Mouse (Mus musculus) 416B (cell line): ENCODE results near the gene Tlx2.

Experiments used
- DNase-seq: peaks from one replicate; pipeline ENCODE4 v3.0.0; 2011; ENCODE audit warnings: low read depth

Tlx2 gene

DNA sequence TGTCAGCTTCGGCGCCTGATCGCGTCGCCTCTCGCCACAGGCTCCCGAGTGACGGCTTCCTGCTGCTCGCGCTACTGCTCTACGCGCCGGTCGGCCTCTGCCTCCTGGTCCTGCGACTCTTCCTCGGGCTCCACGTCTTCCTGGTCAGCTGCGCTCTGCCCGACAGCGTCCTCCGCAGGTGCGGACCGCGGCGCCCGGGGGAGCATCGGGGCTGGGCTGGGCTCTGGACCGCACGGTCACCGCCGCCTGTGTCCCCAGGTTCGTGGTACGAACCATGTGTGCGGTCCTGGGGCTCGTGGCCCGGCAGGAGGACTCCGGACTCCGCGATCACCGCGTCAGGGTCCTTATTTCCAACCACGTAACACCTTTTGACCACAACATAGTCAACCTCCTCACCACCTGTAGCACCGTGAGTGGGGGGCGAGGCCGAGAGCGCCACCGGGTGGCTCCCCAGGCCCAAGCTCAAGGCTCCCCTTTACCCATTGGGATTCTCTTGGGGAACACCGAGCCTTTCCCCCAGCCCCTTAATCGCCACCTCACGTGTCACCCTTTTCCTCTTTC is 15.1 kb downstream of the Tlx2 start, which contains the start of gene Htra2:
Gene Htra2, minus strand, starts transcription at position 403 of the 561 bp plus-strand sequence.
- peak; percentile 43 for DNase-seq

DNA sequence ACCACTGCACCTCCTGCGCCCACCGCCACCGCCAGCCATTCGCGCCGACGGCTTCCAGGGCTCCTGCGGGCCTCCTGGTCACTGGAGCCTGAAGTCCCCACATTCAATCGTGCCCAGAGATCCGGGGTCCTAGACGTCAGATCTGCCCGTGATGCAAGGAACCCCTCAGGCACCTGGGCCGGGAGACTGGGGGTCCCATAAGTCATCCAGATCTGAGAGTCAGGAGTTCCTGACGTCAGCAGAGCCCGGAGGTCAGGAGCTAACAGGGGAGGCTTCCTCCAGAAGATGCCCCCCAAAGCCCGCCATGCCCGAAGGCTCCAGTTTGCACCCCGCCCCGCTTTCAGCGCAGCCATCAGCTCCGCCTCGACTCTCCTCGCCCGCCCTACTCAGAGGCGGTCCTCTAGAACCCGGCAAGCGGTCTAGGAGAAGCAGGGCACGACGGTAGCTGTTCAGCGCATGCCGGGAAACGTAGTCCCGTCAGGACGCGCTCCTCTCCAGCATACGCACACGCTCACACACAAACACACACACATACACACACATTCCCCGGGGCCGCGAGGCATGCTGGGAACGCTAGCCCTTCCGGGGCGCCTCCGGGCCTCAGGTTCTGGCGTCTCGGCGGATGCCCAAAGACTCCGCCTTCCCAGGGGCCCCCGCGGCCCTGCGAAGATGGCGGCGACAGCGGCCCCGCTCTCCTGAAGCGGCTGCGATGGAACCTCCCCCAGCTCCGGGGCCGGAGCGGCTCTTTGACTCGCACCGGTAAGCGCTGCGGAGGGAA is 15.8 kb downstream of the Tlx2 start, which contains the start of gene Aup1:
Gene Aup1, plus strand, starts transcription at position 448 of the 778 bp plus-strand sequence.
- peak; percentile 97 for DNase-seq

DNA sequence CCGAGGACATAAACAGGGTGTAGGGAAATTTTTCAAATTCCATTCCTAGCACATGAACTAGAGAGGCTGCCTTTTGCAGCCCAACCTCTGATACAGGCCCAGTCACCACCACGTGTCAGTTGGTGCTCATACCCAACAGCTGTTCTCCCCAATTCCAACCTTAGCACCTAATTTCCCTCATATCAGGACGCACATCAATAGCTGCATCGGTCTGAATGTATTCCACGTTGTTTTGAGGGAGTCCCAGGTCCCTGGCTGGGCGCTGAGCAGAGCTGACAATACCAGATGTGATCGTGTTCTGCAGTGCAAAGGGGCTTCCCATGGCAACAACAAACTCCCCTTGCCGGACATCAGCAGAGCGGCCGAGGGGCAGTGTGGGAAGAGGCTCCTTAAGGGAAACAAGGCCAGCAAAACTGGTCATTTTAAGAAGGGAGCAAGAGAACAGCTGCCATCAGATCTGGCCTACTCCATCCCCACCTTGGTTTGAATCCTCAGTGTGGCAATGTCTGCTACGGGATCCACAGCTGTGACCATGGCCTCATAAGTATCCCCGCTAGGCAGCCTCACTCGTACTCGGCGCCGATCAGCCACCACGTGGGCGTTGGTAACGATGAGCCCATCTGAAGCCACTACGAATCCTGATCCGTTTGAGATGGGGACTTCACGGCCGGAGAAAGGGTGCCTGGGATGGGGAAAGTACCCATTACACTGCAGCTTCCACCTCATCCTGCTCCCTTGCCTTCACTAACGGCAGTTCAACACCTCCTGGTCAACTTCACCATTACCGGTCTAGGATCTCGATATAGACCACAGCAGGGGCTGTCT is 16.7 kb downstream of the Tlx2 start:
- peak; percentile 67 for DNase-seq

DNA sequence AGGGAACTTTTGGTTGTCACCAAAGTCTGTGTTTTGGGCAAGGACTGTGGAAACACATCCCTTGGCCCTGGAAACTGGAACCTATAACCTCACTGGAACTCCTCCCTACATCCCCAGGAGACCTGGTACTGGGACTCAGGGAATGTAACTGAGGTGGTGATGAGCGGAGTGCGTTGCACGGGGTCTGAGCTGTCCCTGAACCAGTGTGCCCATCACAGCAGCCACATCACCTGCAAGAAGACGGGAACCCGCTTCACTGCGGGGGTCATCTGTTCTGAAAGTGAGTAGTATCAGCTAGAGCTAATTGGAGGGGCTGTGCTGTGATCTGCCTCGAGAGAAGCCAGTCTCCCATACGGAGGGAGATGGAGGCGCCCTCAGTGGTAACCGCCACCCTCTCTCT is 20.7 kb downstream of the Tlx2 start:
- DNase-seq = no peak

DNA sequence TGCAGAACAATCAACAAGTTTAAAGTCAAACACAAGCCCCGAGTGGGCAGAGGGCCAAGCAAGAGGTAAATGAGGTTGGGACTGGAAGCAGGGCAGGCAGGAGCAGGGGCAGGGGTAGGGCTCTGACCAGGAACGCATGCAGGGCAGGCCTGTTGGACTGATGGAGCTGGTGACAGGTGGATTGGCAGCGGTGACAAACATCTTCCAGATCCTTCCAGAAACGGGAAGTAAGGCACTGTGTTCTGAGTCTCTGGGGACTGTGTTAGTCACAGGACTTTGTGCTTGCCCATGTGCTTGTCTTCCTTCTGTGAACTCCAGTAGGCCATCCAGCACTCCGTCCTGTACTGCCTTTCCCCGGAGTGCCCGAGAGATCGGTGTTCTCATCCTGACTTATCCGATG is 25.4 kb downstream of the Tlx2 start:
- DNase-seq = peak; percentile 49

DNA sequence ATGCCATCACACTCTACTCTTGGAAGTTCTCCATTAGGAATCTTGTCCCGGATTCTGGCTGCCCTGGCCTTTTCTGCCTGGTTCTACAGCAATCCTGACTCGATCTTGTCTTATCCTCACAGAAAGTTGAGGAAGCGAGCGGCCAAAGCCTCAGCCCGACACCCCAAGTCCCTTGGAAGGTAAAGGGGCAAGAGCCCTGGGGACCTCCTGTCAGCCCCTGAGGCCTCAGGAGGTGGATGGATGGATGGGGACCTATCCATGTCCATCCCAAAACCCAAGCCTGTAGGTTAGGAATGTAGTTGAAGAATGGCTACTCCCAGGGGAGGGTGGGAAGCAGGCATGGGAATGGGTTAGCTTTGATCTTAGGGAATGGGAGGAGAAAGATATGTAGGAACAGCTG is 26.1 kb downstream of the Tlx2 start:
- DNase-seq = no peak

DNA sequence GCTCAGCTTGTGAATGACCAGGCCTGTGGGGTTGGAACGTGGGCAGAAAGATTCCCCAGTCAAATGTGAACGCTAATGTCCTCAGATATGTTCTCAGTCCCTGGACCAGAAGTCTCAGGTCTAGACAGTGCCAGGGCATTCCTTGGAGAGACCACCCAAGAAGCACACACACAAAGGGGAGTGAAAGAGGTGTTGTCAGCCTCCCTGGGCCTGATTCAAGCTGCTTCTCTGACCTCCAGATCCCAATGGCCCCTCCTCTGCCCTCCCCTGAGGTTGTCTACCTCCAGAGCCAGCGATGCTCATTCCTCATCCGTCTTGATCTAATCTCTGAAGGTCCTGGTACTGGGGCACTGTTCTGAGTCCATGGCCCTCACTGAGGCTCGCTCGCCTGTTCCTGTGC is 26.5 kb downstream of the Tlx2 start:
- DNase-seq = no peak

DNA sequence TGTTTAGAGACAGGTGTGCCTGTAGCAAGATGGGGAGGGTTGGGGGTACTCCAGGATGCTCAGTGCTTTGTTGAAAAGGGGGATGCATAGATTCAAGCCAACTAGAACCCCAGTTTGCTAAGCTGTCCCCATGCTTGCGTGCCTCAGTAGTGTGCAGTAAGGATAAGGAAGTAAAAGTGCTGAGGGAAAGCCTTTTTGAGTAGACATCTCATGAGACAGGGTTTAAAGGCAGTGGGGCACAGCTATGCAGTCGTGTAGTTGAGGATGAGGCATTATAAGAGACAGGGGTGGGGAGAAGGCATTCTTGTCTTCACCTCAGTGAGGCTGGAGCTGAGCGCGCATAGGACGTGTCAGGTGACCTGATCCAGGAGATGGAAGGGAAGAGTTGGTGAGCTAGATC is 29.5 kb downstream of the Tlx2 start:
- DNase-seq = no peak

DNA sequence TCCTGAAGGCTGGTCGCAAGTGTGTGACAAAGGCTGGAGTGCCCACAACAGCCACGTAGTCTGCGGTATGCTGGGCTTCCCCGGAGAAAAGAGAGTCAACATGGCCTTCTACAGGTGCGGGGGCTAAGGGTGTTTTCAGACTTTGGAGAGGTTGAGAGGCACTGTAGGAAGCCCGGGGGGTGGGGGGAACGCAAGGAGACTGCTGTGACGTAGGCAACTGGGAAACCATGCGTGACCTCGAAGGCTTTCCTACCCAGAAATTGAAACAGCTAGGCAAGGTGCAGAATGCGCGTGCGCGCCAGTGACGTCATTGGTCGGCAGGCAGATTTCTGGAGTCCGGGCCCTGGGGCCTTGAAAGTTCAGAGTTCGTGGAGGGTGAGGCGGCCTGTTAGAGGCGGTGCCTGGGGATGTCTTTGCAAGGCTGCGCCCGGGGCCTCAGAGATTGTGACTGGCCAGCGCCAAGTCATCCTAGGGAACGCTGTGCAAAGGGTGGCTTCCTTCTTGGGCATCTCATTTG is 31.5 kb downstream of the Tlx2 start:
- DNase-seq = no peak

DNA sequence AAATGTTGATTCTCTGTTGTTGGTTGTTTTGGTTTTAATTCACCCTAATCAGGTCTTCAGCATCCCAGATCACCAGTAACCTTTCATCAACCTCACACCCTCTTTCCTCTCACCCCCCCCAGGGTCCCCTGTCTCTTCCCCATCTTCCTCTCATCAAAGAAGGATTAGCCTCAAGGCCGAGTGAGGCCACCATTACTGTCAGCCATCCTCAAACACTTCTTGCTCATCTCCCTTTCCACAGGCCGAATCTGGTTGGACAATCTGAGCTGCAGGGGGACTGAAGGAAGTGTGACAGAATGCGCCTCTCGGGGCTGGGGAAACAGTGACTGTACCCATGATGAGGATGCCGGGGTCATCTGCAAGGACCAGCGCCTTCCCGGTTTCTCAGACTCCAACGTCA is 32.9 kb downstream of the Tlx2 start:
- DNase-seq = no peak

DNA sequence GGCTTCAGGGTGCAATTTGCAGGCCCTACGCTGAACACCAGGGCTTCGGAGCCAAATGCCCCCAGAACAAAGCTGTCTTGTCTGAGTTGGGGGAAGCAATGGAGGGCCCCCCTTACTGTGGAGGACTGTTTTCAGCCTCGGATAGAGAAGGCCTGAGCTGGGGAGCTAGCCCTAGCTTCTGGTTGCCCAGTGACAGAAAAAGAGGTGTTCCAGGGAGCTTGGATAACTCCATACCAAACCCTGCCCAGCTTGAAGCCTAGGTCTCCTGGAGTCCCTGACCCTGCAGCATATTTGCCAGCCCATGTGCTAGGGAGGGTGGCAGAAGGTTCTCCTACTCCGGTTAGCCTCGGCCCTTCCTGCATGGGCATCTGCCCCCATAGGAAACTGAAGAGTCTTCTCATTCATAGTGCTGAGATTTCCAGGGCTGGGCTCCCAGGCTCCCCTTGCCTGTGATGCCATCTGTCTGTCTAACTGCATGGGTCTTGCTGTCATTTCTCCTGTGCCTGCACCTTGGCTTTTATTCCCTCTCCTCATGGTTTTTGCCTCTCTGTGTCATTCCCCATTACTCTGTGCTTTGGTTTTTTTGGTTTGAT is 35.5 kb downstream of the Tlx2 start:
- DNase-seq = no peak

DNA sequence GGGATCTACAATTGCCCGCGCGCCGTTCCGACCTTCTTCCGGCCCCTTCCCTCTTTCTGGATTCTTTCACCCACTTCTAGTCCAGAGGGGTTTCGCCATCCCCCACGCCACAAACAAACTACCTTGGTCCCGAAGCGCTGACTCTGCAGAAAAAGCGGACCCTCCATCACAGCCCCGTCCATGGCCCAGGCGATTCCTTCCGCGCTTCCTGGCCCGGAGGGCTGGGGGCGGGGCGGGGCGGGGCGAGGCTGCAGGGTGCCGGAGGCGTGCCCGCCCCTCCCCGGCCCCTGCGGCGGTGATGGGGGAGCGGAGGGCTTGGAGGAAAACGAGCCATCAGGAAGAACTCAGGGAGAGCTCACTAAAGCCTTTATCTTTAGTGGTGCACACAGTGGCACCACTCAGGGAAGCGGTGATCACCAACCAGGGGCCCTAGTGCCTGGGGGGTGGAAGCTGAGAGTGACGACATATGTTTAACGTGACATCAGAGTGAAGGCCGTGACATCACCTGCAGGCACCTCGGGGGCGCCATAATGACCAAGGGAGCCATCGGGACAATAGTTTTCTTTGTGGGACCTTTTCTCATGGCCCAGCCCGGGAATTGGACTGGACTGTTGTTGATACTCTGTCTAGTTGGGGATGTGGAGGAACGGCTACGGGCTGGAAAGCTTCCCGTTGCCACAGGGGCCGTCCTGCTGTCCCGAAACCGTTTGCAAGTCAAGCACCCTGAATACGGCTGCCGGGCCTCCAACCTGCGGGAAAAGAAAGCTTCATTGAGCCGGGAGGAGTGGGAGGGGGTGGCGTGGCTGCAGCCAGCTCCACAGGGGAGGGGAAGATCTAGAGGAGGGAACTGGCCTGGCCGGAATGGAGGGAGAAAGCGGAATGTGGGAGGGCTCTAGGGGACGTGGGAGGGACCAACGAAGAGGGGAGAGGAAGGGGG is 36.6 kb downstream of the Tlx2 start, which contains the start of the genes Dok1 and Loxl3:
Gene Dok1, minus strand, starts transcription at position 223 of the 937 bp plus-strand sequence.
Gene Loxl3, plus strand, starts transcription at position 925 of the 937 bp plus-strand sequence.
- DNase-seq = peak; percentile 70

DNA sequence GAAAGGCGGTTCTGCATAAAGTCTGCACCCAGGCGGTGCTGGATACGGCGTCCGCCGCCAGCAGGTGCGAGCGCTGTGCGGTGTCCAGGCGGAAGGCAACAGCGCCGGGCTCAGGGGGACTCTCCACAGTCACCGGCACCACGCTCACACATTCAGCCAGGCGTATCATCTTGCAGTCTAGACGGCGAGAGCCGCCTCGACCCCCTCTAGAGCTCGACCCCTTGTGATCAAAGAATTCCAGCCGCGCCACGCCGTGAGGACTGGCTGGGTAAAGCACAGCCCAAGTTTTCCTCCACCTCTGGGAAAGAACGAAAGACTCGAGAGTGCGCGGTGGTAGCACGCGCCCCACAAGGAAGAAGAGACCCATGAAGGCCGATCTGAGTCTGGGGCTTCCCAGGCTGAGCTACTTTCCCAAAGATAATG is 37.3 kb downstream of the Tlx2 start:
- DNase-seq = peak; percentile 41

DNA sequence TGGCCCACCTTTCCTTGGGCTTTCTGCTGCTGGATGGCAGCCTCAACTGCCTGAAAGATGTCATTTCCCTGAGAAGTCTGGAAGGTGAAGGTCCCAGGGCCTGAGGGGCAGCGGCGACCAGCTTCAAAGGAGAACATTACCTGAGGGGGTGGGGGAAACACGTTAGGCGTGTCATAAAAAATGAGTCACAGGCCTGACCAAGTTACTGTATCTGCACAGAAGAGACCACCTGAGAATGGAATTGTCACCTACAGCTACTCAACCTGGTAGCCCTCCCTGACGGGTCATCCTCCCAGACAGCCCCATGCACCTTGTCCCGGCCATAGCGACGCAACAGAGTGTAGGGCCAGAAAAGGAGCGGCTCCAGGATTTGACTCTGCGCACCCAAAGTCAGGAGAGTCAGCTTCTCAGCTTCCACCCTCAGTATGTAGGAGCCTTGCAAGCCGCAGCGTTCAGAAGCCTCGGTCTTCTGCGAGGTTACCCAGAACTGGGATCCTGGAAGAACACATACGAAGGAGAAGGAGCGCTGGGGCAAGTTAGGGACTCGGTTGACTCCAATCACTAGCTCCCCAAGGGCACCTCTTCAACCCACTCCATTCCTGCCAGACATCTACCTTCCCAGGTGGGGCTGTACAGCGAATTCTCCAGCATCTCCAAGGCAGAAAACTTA is 38.0 kb downstream of the Tlx2 start:
- no peak for DNase-seq

DNA sequence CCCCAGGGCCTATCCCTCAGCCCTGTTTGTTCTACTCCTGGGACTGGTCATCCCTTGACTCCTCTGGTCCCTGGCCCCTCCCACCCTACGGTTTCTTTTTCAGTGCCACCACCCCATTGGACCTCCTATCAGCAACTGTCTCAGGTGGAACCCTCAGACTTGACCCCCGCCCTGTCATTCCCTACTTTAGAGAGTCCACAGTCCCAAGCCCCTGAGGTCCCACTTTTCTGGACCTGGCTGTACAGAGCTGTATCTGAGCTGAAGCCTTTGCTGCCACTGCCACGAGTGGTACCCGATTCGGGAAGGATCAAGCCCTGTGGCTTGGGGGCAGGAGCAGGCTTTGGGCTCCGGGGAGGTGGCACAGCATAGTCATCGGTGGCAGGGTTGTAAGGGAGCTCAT is 39.0 kb downstream of the Tlx2 start:
- DNase-seq = no peak

DNA sequence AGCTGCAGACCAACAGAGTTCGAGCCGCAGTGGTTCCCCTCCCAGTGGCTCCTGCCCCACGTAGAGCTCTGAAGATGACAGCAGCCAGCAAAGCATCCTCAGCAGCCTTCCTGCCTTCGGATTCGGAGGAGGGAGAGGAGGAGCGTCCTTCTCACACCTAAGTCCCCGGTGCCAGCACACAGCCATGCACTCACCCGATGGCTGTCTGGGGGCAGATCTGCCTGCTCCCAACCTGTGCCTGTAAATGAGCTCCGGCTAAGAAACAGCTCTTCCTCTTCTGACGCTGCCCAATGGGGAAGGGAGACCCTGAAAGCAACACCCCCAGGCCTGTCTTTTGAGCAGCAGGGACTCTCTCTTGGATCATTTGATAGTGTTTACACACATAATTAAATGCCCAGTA is 40.3 kb downstream of the Tlx2 start:
- DNase-seq = no peak

DNA sequence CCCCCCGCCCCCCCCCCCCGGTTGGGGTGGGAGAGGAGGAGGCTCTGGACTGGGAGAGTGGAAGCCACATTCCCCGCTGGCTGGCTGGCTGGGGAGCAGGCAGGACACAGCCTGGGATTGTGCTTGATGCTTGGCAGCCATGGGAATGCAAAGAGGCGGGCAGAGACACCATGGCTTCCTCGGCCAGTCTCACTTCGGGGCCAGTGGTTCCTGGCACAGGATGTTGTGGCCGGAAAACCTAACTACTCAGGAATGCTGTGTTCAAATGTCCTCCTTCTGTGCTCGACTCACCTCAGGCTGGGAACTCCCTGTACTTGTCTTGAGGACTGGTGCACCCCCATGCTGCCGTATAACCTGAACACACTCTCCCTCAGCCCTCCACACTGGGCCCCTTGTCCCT is 42.4 kb downstream of the Tlx2 start:
- peak; percentile 38 for DNase-seq

DNA sequence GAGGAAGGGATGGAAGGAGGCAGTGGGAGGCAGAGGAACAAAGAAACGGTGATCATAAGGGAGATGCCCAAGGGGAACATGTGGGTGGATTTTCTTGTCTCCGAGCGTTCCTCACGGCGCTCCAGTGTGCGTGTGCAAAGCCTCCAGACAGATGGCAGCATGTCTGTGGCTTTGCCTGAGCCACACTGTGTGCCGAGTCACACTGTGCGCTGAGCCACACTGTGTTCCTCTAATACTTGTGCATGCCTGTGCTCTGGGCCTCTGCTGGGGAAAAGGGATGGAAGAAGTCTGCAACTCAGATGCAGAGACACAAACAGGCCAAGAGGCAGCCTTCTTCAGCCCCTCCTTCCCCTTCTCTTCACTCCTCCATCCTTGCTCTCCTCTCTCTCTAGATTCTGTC is 42.8 kb downstream of the Tlx2 start:
- DNase-seq = no peak

DNA sequence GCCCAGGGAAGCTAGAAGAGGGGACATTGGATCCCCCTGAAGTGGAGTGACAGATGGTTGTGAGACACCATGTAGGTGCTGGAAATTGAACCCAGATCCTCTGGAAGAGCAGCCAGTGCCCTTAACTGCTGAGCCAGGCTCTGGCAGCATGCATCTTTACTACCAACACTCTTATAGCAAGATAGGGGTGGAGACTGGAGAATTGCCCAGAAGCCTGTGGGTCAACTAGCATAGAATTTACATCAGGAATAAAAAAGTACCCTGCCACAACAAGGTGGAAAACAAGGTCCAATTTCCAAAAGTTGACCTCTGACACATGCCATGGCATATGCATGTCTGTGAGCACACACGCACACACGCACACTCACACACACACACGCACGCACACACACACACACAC is 44.9 kb downstream of the Tlx2 start:
- no peak for DNase-seq

DNA sequence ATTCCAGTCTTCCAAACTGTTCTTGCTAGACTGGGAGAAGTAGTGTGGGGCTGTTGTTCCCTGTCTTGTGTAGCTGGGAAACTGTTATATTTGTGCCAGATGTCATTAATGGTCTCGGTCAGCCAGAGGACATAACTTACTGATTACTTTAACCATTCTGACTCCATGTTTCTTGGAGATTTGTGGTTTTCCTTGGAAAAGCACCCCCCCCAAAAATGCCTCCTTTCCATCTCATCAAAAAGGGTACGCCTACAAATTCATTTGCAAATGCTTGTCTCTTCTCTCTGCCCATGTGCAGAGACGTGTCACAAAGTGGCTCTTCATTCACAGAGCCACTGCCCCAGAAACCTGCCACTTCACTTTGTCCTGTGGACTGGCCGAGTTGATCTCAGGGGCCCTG is 45.7 kb downstream of the Tlx2 start:
- no peak for DNase-seq
